Mouse (Mus musculus) heart, postnatal 0 days (tissue): ENCODE data around the gene AC134908.4.

Experiments
- CTCF ChIP-seq: IDR thresholded peaks from 2 replicates; pipeline ENCODE4 v1.5.1; 2016; ENCODE audit warnings: antibody characterized with exemption, control low read depth, low read depth
- EP300 ChIP-seq: IDR thresholded peaks from 2 replicates; pipeline ENCODE4 v1.6.1; 2016; ENCODE audit warnings: antibody characterized with exemption, low read depth

DNA sequence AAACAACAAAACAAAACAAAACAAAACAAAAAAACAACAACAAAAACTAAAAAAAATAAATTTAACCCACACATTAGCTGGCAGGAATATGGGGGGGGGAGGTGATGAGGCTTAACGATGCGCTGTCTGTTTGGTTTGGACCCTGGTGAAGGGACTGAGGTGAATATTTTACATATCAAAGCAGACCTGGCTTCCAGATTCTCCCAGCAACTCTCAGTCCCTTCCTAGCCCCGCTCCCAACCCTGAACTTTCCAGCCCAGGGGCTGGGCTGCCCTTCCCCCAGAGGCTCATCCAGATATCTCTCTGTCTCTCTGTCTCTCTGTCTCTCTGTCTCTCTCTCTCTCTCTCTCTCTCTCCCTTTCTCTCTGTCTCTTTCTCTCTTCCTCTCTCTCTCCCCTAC is 32.9 kb downstream of the AC134908.4 start:
- TF ChIP-seq CTCF (no peak), EP300 (no peak)
